Mouse (Mus musculus) MEL (cell line): ENCODE measurements at regions not wholly inside any gene's neighbourhood (a gene's known extent, or its start where the extent isn't known, plus 50 kb on each side); places are given as distances from the start of the nearest gene placed in this dataset.

Experiments
- DNase-seq: peaks from one replicate; pipeline ENCODE4 v3.0.0; 2011; ENCODE audit warnings: low read depth, low spot score
- H3K27ac ChIP-seq: 2 replicates; pipeline ENCODE4 v1.5.1; 2012; ENCODE audit warnings: low read depth, mild to moderate bottlenecking, control low read depth, low read length, moderate library complexity; ENCODE audit not compliant: control insufficient read depth
- H3K27me3 ChIP-seq, 2 experiments: fragments of 150-350 bp in 1 of 2; sonication (generic) in 1 of 2; 2 replicates each; pipeline ENCODE4 v1.6.1; 2012; ENCODE audit warnings: low read length in 2 of 2, mild to moderate bottlenecking in 2 of 2, improper control_type of control experiment in 1 of 2, moderate library complexity in 1 of 2; ENCODE audit not compliant: insufficient read depth in 2 of 2, control insufficient read depth in 1 of 2
- H3K36me3 ChIP-seq, 2 experiments: 2 replicates each; pipeline ENCODE4 v1.6.1; 2012 to 2014; ENCODE audit warnings: low read length in 2 of 2, improper control_type of control experiment in 1 of 2, inconsistent platforms in 1 of 2, mild to moderate bottlenecking in 1 of 2; ENCODE audit not compliant: insufficient read depth in 2 of 2, control insufficient read depth in 1 of 2
- H3K4me1 ChIP-seq, 2 experiments: fragments of 150-350 bp in 1 of 2; sonication (generic) in 1 of 2; 2 replicates each; pipeline ENCODE4 v1.6.1; 2012; ENCODE audit warnings: low read length in 2 of 2, improper control_type of control experiment in 1 of 2, mild to moderate bottlenecking in 1 of 2; ENCODE audit not compliant: insufficient read depth in 2 of 2, control insufficient read depth in 1 of 2
- H3K4me3 ChIP-seq, 2 experiments: fragments of 150-350 bp in 1 of 2; sonication (generic) in 1 of 2; 2 replicates each; pipeline ENCODE4 v1.5.1; 2012; ENCODE audit warnings: low read depth in 2 of 2, low read length in 2 of 2, mild to moderate bottlenecking in 2 of 2, moderate library complexity in 2 of 2, control low read depth in 1 of 2, improper control_type of control experiment in 1 of 2; ENCODE audit not compliant: control insufficient read depth in 1 of 2, insufficient read depth in 1 of 2
- H3K79me2 ChIP-seq: 2 replicates; pipeline ENCODE4 v1.6.1; 2012; ENCODE audit warnings: mild to moderate bottlenecking, low read length, moderate library complexity; ENCODE audit not compliant: control insufficient read depth, poor library complexity, insufficient read depth
- H3K9ac ChIP-seq: 2 replicates; pipeline ENCODE4 v1.6.1; 2012; ENCODE audit warnings: low read depth, mild to moderate bottlenecking, control low read depth, low read length, moderate library complexity; ENCODE audit not compliant: control insufficient read depth, poor library complexity, severe bottlenecking
- H3K9me3 ChIP-seq: fragments of 150-350 bp; sonication (generic); replicated peaks from 2 replicates; pipeline ENCODE4 v1.6.1; 2012; ENCODE audit warnings: mild to moderate bottlenecking, low read length, improper control_type of control experiment, moderate library complexity; ENCODE audit not compliant: insufficient read depth
- CHD1 ChIP-seq: IDR thresholded peaks from 2 replicates; pipeline ENCODE4 v1.6.1; 2012; ENCODE audit warnings: low read depth, mild to moderate bottlenecking, inconsistent platforms, low read length, improper control_type of control experiment
- CHD2 ChIP-seq: IDR thresholded peaks from 2 replicates; pipeline ENCODE4 v1.6.1; 2011; ENCODE audit warnings: low read length, improper control_type of control experiment
- GABPA ChIP-seq: IDR thresholded peaks from 2 replicates; pipeline ENCODE4 v1.6.1; 2012; ENCODE audit warnings: low read depth, mild to moderate bottlenecking, inconsistent platforms, low read length, improper control_type of control experiment, moderate library complexity
- GATA1 ChIP-seq: IDR thresholded peaks from 2 replicates; pipeline ENCODE4 v1.6.1; 2011; ENCODE audit warnings: low read depth, low read length, improper control_type of control experiment
- JUND ChIP-seq: IDR thresholded peaks from 2 replicates; pipeline ENCODE4 v1.6.1; 2011; ENCODE audit warnings: low read depth, mild to moderate bottlenecking, improper control_type of control experiment, low read length
- KAT2A ChIP-seq: conservative IDR thresholded peaks from 2 replicates; pipeline ENCODE4 v1.6.1; 2012; ENCODE audit warnings: low read depth, low read length, improper control_type of control experiment, inconsistent platforms
- MAFK ChIP-seq: IDR thresholded peaks from 2 replicates; pipeline ENCODE4 v1.6.1; 2011; ENCODE audit warnings: low read depth, mild to moderate bottlenecking, low read length, improper control_type of control experiment, borderline replicate concordance
- MAZ ChIP-seq: IDR thresholded peaks from 2 replicates; pipeline ENCODE4 v1.6.1; 2012; ENCODE audit warnings: low read depth, mild to moderate bottlenecking, inconsistent platforms, low read length, improper control_type of control experiment
- MXI1 ChIP-seq: IDR thresholded peaks from 2 replicates; pipeline ENCODE4 v1.6.1; 2011; ENCODE audit warnings: mild to moderate bottlenecking, low read depth, low read length, improper control_type of control experiment
- POLR2AphosphoS2 ChIP-seq: IDR thresholded peaks from 2 replicates; pipeline ENCODE4 v1.6.1; 2011; ENCODE audit warnings: low read length, improper control_type of control experiment
- RAD21 ChIP-seq: IDR thresholded peaks from 2 replicates; pipeline ENCODE4 v1.6.1; 2011; ENCODE audit warnings: mild to moderate bottlenecking, low read depth, low read length, improper control_type of control experiment
- RCOR1 ChIP-seq: IDR thresholded peaks from 2 replicates; pipeline ENCODE4 v1.6.1; 2012; ENCODE audit warnings: low read depth, mild to moderate bottlenecking, inconsistent platforms, low read length, improper control_type of control experiment
- TAL1 ChIP-seq: IDR thresholded peaks from 2 replicates; pipeline ENCODE4 v1.6.1; 2012; ENCODE audit warnings: mild to moderate bottlenecking, inconsistent platforms, low read length, moderate library complexity, mixed read lengths
- TCF12 ChIP-seq: IDR thresholded peaks from 2 replicates; pipeline ENCODE4 v1.6.1; 2014; ENCODE audit warnings: low read depth, mild to moderate bottlenecking, inconsistent platforms, low read length, improper control_type of control experiment, moderate library complexity
- UBTF ChIP-seq: IDR thresholded peaks from 2 replicates; pipeline ENCODE4 v1.6.1; 2012; ENCODE audit warnings: low read depth, mild to moderate bottlenecking, inconsistent platforms, low read length, improper control_type of control experiment, moderate library complexity, borderline replicate concordance; ENCODE audit not compliant: insufficient read depth
- USF1 ChIP-seq: IDR thresholded peaks from 2 replicates; pipeline ENCODE4 v1.6.1; 2014; ENCODE audit warnings: low read depth, mild to moderate bottlenecking, inconsistent platforms, low read length, improper control_type of control experiment, moderate library complexity
- ZKSCAN1 ChIP-seq: IDR thresholded peaks from 2 replicates; pipeline ENCODE4 v1.6.1; 2012; ENCODE audit warnings: low read depth, mild to moderate bottlenecking, inconsistent platforms, low read length, improper control_type of control experiment, moderate library complexity
- ZMIZ1 ChIP-seq: IDR thresholded peaks from 2 replicates; pipeline ENCODE4 v1.6.1; 2012; ENCODE audit warnings: low read depth, mild to moderate bottlenecking, inconsistent platforms, low read length, improper control_type of control experiment, moderate library complexity
- ZNF384 ChIP-seq: IDR thresholded peaks from 2 replicates; pipeline ENCODE4 v1.6.1; 2012; ENCODE audit warnings: low read depth, mild to moderate bottlenecking, inconsistent platforms, low read length, improper control_type of control experiment

DNA sequence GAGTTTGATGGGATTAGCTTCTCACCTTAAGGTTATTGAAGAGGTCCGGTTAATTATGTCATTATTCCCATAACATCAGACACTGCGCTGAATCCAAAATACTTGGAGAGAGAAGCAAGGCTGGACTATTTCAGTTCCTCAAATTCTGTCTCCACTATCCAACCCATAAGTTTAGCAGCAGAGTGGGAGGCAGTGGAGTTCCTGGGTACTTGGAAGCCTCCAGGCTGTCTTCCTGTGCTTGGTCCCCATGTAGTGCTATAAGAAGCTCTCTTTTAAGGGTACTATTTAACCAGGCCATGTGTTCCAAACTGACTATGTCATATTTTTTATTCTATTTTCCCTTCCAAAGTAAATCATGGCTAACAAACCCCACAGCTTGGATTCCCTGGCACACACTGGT is 156.2 kb downstream of the Clic5 start:
- no peaks in the 10 kb centered on the region for H3K9me3 ChIP-seq
- H3K36me3 ChIP-seq, result no peaks in the 10 kb centered on the region
- H3K27me3 ChIP-seq, result no peaks in the 10 kb centered on the region
- H3K9ac ChIP-seq, result no peak overlapping the region
- H3K27ac ChIP-seq, result no peak overlapping the region
- no peak for TF ChIP-seq ZKSCAN1
- no peak for TF ChIP-seq GATA1
- no peak overlapping the region for H3K4me3 ChIP-seq
- H3K4me1 ChIP-seq, result no peaks in the 10 kb centered on the region
- no peaks in the 10 kb centered on the region for H3K79me2 ChIP-seq
- no peak for DNase-seq

DNA sequence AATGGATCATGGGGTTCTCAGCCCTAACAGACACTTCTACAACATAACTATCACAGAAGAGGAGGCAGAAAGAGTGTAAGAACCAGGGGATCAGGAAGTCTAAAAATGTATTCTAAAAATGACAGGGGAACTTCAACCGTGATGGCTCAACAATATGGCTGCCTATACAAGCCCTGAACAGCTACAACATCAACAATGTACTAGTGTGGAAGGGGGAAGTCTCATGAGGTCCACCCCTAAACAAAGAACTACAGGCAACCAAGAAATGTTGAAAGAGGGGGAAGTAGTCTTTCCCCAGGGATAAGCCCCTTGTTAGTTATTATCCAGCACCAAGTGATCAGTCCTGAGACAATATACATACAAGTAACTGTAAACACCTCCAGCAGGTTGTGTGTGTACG is 157.0 kb downstream of the Clic5 start:
- H3K9ac ChIP-seq, result no peak overlapping the region
- no peak overlapping the region for H3K27ac ChIP-seq
- no peak for DNase-seq
- no peak for TF ChIP-seq RCOR1
- TF ChIP-seq MAZ, result no peak
- TF ChIP-seq CHD2, result no peak
- TF ChIP-seq USF1, result no peak
- TF ChIP-seq MAFK, result no peak
- TF ChIP-seq ZMIZ1, result no peak
- no peak for TF ChIP-seq UBTF
- no peak for TF ChIP-seq CHD1
- TF ChIP-seq MXI1, result no peak
- no peak for TF ChIP-seq ZNF384
- no peak for TF ChIP-seq TCF12
- TF ChIP-seq JUND, result no peak
- no peak for TF ChIP-seq KAT2A
- TF ChIP-seq GABPA, result no peak
- TF ChIP-seq TAL1, result no peak
- no peak for TF ChIP-seq RAD21
- no peak for TF ChIP-seq POLR2AphosphoS2
- TF ChIP-seq, all 39 proteins: peak for 0
- Histone ChIP-seq H3K79me2 (no peaks in the 10 kb centered on the region), H3K4me3 (no peak overlapping the region), H3K27me3 (no peaks in the 10 kb centered on the region), H3K9me3 (no peaks in the 10 kb centered on the region), H3K36me3 (no peaks in the 10 kb centered on the region), H3K4me1 (no peaks in the 10 kb centered on the region)
